Mouse (Mus musculus) G1E (cell line): ENCODE data around the gene Spata16. TPM values are rescaled to one million over a fixed set of nuclear protein-coding genes. Genes with fewer than 3 reads are reported as not detected.

Experiments used
- ATAC-seq: 2 replicates; pipeline ENCODE4 v1.8.0; 2016; ENCODE audit warnings: mild to moderate bottlenecking; ENCODE audit not compliant: insufficient number of reproducible peaks, poor library complexity, low FRiP score, severe bottlenecking; ENCODE audit errors: extremely low read depth
- DNase-seq: peaks from one replicate; pipeline ENCODE4 v3.0.0; 2012; ENCODE audit warnings: low spot score
- H3K27me3 ChIP-seq: 2 replicates; pipeline ENCODE4 v1.6.1; 2012; ENCODE audit warnings: mild to moderate bottlenecking, low read length, inconsistent platforms; ENCODE audit not compliant: insufficient read depth
- H3K36me3 ChIP-seq: replicated peaks from 2 replicates; pipeline ENCODE3; 2012; ENCODE audit warnings: mild to moderate bottlenecking, inconsistent platforms
- H3K4me1 ChIP-seq: 2 replicates; pipeline ENCODE4 v1.6.1; 2012; ENCODE audit warnings: low read depth, low read length, inconsistent platforms, mixed read lengths; ENCODE audit not compliant: insufficient read depth
- H3K4me3 ChIP-seq: 2 replicates; pipeline ENCODE4 v1.5.1; 2012; ENCODE audit warnings: low read depth, mild to moderate bottlenecking, inconsistent platforms, low read length, moderate library complexity, mixed read lengths
- H3K9me3 ChIP-seq: replicated peaks from 2 replicates; pipeline ENCODE4 v1.6.1; 2012; ENCODE audit warnings: inconsistent platforms
- CTCF ChIP-seq: IDR thresholded peaks from 2 replicates; pipeline ENCODE4 v1.5.1; 2012; ENCODE audit warnings: low read depth, low read length, inconsistent platforms, mixed read lengths
- GATA1 ChIP-seq: IDR thresholded peaks from 2 replicates; pipeline ENCODE4 v1.6.1; 2012; ENCODE audit warnings: borderline replicate concordance, low read length, inconsistent platforms, mixed read lengths
- GATA2 ChIP-seq: IDR thresholded peaks from 2 replicates; pipeline ENCODE4 v1.6.1; 2012; ENCODE audit warnings: low read depth, low read length, inconsistent platforms, borderline replicate concordance
- POLR2AphosphoS5 ChIP-seq: IDR thresholded peaks from 2 replicates; pipeline ENCODE4 v1.6.1; 2012; ENCODE audit warnings: low read depth, low read length, inconsistent platforms; ENCODE audit not compliant: insufficient replicate concordance
- TAL1 ChIP-seq: conservative IDR thresholded peaks from 2 replicates; pipeline ENCODE4 v1.6.1; 2012; ENCODE audit warnings: low read depth, low read length, inconsistent platforms, mixed read lengths
- polyA plus RNA-seq: library from polyadenylated mRNA; stranded (reverse); fragments of >175 nt; gene quantifications from 2 replicates; pipeline ENCODE4 v1.2.3, GENCODE M21; 2012
- total RNA-seq, 2 experiments: library from RNA; stranded (forward) in 1 of 2; stranded (reverse) in 1 of 2; fragments of 200-1000 nt in 1 of 2; fragments of >200 nt in 1 of 2; fragmentation: Nextera tagmentation in 1 of 2; gene quantifications; 2 replicates each; pipeline ENCODE4 v1.2.3; 2014 to 2017

Gene Spata16
- total and polyA plus RNA-seq, 3 experiments = not detected

- Histone ChIP-seq H3K9me3 (no peaks in the 10 kb centered on the region), H3K4me3 (no peak overlapping the region), H3K4me1 (no peaks in the 10 kb centered on the region), H3K36me3 (no peaks in the 10 kb centered on the region), H3K27me3 (no peaks in the 10 kb centered on the region)
- ATAC-seq = no peak
- DNase-seq = no peak
- TF ChIP-seq POLR2AphosphoS5 (no peak), TAL1 (no peak), GATA2 (no peak), CTCF (no peak), GATA1 (no peak)
Observed at GRCm38 (mm10) chr3:26936897-26937590, 299.6 kb downstream of the Spata16 start.

- no peak overlapping the region for H3K4me3 ChIP-seq
- no peaks in the 10 kb centered on the region for H3K36me3 ChIP-seq
- no peak for TF ChIP-seq TAL1
- no peak for TF ChIP-seq GATA1
- TF ChIP-seq GATA2 = no peak
- no peak for TF ChIP-seq POLR2AphosphoS5
- no peak for TF ChIP-seq CTCF
- H3K9me3 ChIP-seq = no peaks in the 10 kb centered on the region
- ATAC-seq = no peak
- no peaks in the 10 kb centered on the region for H3K27me3 ChIP-seq
- H3K4me1 ChIP-seq = no peaks in the 10 kb centered on the region
- DNase-seq = no peak
Observed at GRCm38 (mm10) chr3:26966776-26967175, 329.4 kb downstream of the Spata16 start.

GRCm38 (mm10) chr3:26968852-26969513 lies 331.6 kb downstream of the Spata16 start:
- no peaks in the 10 kb centered on the region for H3K27me3 ChIP-seq
- no peak overlapping the region for H3K4me3 ChIP-seq
- no peak for DNase-seq
- H3K36me3 ChIP-seq = no peaks in the 10 kb centered on the region
- no peaks in the 10 kb centered on the region for H3K4me1 ChIP-seq
- ATAC-seq = no peak
- no peak for TF ChIP-seq CTCF
- TF ChIP-seq POLR2AphosphoS5 = no peak
- no peak for TF ChIP-seq GATA1
- TF ChIP-seq TAL1 = no peak
- TF ChIP-seq GATA2 = no peak
- no peaks in the 10 kb centered on the region for H3K9me3 ChIP-seq

GRCm38 (mm10) chr3:26970529-26970928 lies 333.1 kb downstream of the Spata16 start:
- H3K4me3 ChIP-seq = no peak overlapping the region
- no peaks in the 10 kb centered on the region for H3K9me3 ChIP-seq
- H3K36me3 ChIP-seq = no peaks in the 10 kb centered on the region
- H3K4me1 ChIP-seq = no peaks in the 10 kb centered on the region
- no peak for TF ChIP-seq GATA2
- no peak for TF ChIP-seq GATA1
- no peak for TF ChIP-seq CTCF
- no peak for TF ChIP-seq TAL1
- no peak for TF ChIP-seq POLR2AphosphoS5
- no peak for ATAC-seq
- no peak for DNase-seq
- no peaks in the 10 kb centered on the region for H3K27me3 ChIP-seq

GRCm38 (mm10) chr3:26971276-26971675 lies 333.9 kb downstream of the Spata16 start:
- Histone ChIP-seq H3K36me3 (no peaks in the 10 kb centered on the region), H3K27me3 (no peaks in the 10 kb centered on the region), H3K4me1 (no peaks in the 10 kb centered on the region), H3K9me3 (no peaks in the 10 kb centered on the region), H3K4me3 (no peak overlapping the region)
- no peak for TF ChIP-seq TAL1
- no peak for TF ChIP-seq CTCF
- TF ChIP-seq POLR2AphosphoS5 = no peak
- no peak for TF ChIP-seq GATA2
- TF ChIP-seq GATA1 = no peak
- ATAC-seq (no peak), DNase-seq (no peak)

- Histone ChIP-seq H3K27me3 (no peaks in the 10 kb centered on the region), H3K4me3 (no peak overlapping the region), H3K4me1 (no peaks in the 10 kb centered on the region), H3K9me3 (no peaks in the 10 kb centered on the region), H3K36me3 (no peaks in the 10 kb centered on the region)
- DNase-seq (no peak), ATAC-seq (no peak)
- TF ChIP-seq GATA2 (no peak), CTCF (no peak), TAL1 (no peak), GATA1 (no peak), POLR2AphosphoS5 (no peak)
Observed at GRCm38 (mm10) chr3:26972105-26972504, 334.7 kb downstream of the Spata16 start.

- H3K4me1 ChIP-seq = no peaks in the 10 kb centered on the region
- no peak for DNase-seq
- no peaks in the 10 kb centered on the region for H3K36me3 ChIP-seq
- no peaks in the 10 kb centered on the region for H3K9me3 ChIP-seq
- H3K27me3 ChIP-seq = no peaks in the 10 kb centered on the region; the same call in 1 of the 2 replicates
- no peak for TF ChIP-seq CTCF
- TF ChIP-seq POLR2AphosphoS5 = no peak
- no peak for TF ChIP-seq TAL1
- TF ChIP-seq GATA1 = no peak
- no peak for TF ChIP-seq GATA2
- no peak for ATAC-seq
- no peak overlapping the region for H3K4me3 ChIP-seq
Observed at GRCm38 (mm10) chr3:26979603-26980002, 342.2 kb downstream of the Spata16 start.
